Mouse (Mus musculus) bone marrow, adult 2 months (tissue): ENCODE measurements around the gene Ptprn2. TPM values are rescaled to one million over a fixed set of nuclear protein-coding genes. Genes with fewer than 3 reads are reported as not detected.

Source experiments
- H3K27ac ChIP-seq: fragments of 200-500 bp; 2 replicates; pipeline ENCODE4 v1.5.1; 2012; ENCODE audit warnings: low read depth, mild to moderate bottlenecking, control low read depth, inconsistent platforms, low read length; ENCODE audit not compliant: control insufficient read depth, poor library complexity, insufficient read depth
- H3K4me1 ChIP-seq: fragments of 200-500 bp; 2 replicates; pipeline ENCODE4 v1.6.1; 2011; ENCODE audit warnings: low read length; ENCODE audit not compliant: control insufficient read depth, insufficient read depth
- H3K4me3 ChIP-seq: fragments of 200-500 bp; replicated peaks from 2 replicates; pipeline ENCODE3; 2011; ENCODE audit warnings: mild to moderate bottlenecking, low read depth, low read length, control low read depth; ENCODE audit not compliant: control insufficient read depth
- CTCF ChIP-seq: fragments of 200-500 bp; IDR thresholded peaks from 2 replicates; pipeline ENCODE4 v1.5.1; 2011; ENCODE audit warnings: low read length, control low read depth; ENCODE audit not compliant: control insufficient read depth, insufficient read depth
- POLR2A ChIP-seq: fragments of 200-500 bp; IDR thresholded peaks from 2 replicates; pipeline ENCODE4 v1.6.1; 2011; ENCODE audit warnings: low read depth, mild to moderate bottlenecking, control low read depth, low read length, borderline replicate concordance; ENCODE audit not compliant: control insufficient read depth
- WGBS: fragments of 180-500 bp; shearing (Covaris S2); methylation state at CpG from one replicate; pipeline ENCODE4 v1.1.7; 2018; 5-methylcytosine and 5-hydroxymethylcytosine counted together
- polyA plus RNA-seq: library from polyadenylated mRNA; stranded (reverse); fragments of >200 nt; gene quantifications from 2 replicates; pipeline ENCODE4 v1.2.4, GENCODE M21; 2011; ENCODE audit warnings: low replicate concordance; ENCODE audit not compliant: missing spikeins, insufficient read depth, insufficient read length

Ptprn2 gene
- polyA plus RNA-seq, 1 experiment, result 0.35 TPM

- Histone ChIP-seq H3K27ac (no peak overlapping the region), H3K4me1 (peaks cover 2% of the 10 kb centered on the region; the same call in 1 of the 2 replicates), H3K4me3 (no peak overlapping the region)
- whole genome bisulfite sequencing, result 71% methylated on average over 8 of the region's 8 CpGs
- no peak for TF ChIP-seq POLR2A
- TF ChIP-seq CTCF, result no peak
These were observed 112.8 kb downstream of the Ptprn2 start for GRCm38 (mm10) chr12:116598123-116599005.

GRCm38 (mm10) chr12:116599537-116599936, 114.0 kb downstream of the Ptprn2 start:
- 93% methylated on average over 1 of the region's 1 CpGs for WGBS
- no peak overlapping the region for H3K27ac ChIP-seq
- H3K4me1 ChIP-seq, result peaks cover under 1% of the 10 kb centered on the region; the same call in 1 of the 2 replicates
- TF ChIP-seq POLR2A, result no peak
- no peak for TF ChIP-seq CTCF
- no peak overlapping the region for H3K4me3 ChIP-seq

- TF ChIP-seq CTCF, result no peak
- TF ChIP-seq POLR2A, result no peak
- H3K27ac ChIP-seq, result no peak overlapping the region
These were observed 114.5 kb downstream of the Ptprn2 start for GRCm38 (mm10) chr12:116600054-116600453.

DNA sequence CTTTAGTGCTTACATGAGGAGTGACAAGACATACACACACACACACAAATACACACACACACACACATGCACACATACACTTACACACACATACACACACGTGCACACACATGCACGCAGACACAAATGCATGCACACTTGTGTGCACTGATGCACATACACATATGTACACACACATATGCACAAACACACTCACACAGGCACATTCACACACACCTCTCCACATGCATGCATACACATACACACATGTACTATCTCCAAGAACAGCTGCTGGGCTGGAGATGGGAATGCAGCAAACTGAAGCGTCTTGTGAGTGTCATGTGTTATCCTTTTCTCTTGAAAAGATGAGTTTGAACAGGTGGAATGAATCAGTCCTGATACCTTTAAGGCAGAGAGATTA, 115.9 kb downstream of the Ptprn2 start:
- no peak overlapping the region for H3K4me3 ChIP-seq
- no peaks in the 10 kb centered on the region; the same call in 1 of the 2 replicates for H3K4me1 ChIP-seq
- TF ChIP-seq CTCF (no peak), POLR2A (no peak)
- 83% methylated on average over 3 of the region's 3 CpGs for WGBS
- H3K27ac ChIP-seq, result no peak overlapping the region

More at GRCm38 (mm10) chr12:116600054-116600453, 114.5 kb downstream of the Ptprn2 start:
- Histone ChIP-seq H3K4me1 (no peaks in the 10 kb centered on the region; the same call in 1 of the 2 replicates), H3K4me3 (no peak overlapping the region)
- WGBS, result 82% methylated on average over 6 of the region's 6 CpGs

GRCm38 (mm10) chr12:116601921-116602320, 116.4 kb downstream of the Ptprn2 start:
- WGBS, result 69% methylated on average over 5 of the region's 5 CpGs
- TF ChIP-seq POLR2A (no peak), CTCF (no peak)
- no peak overlapping the region for H3K4me3 ChIP-seq
- no peak overlapping the region for H3K27ac ChIP-seq
- H3K4me1 ChIP-seq, result no peaks in the 10 kb centered on the region; the same call in 1 of the 2 replicates

DNA sequence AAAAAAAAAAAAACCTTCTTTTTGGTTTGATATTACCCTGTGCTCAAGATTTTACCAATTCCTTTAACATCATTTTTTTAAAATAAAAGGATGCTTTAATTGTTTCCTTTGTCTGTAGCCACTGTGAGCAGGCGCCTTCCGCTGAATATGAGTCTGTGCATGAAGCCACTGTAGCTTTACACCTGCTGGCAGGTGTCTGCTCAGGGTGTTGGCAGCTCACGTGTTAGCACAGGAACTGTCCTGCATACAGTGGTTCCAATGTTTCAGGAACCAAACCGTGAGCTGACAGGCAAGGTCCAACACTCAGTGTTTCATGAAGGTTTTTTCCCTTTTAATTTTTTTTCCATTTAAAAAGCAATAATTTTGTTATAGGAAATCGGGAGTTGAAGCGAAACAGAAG, 123.1 kb downstream of the Ptprn2 start:
- Histone ChIP-seq H3K27ac (no peak overlapping the region), H3K4me1 (no peaks in the 10 kb centered on the region), H3K4me3 (no peak overlapping the region)
- 69% methylated on average over 6 of the region's 6 CpGs for WGBS
- TF ChIP-seq POLR2A (no peak), CTCF (no peak)

- 34% methylated on average over 5 of the region's 5 CpGs for WGBS
- Histone ChIP-seq H3K27ac (no peak overlapping the region), H3K4me3 (no peak overlapping the region), H3K4me1 (no peaks in the 10 kb centered on the region)
- no peak for TF ChIP-seq POLR2A
- peak; percentile 58 for TF ChIP-seq CTCF
These were observed 134.3 kb downstream of the Ptprn2 start for GRCm38 (mm10) chr12:116619868-116620267.

GRCm38 (mm10) chr12:116620299-116620698, 134.8 kb downstream of the Ptprn2 start:
- TF ChIP-seq CTCF (no peak), POLR2A (no peak)
- no peaks in the 10 kb centered on the region for H3K4me1 ChIP-seq
- no peak overlapping the region for H3K27ac ChIP-seq
- H3K4me3 ChIP-seq, result no peak overlapping the region
- 65% methylated on average over 3 of the region's 3 CpGs for WGBS
